25 mouse cellular contexts compared by ENCODE assay signal in the genomic region with DNA sequence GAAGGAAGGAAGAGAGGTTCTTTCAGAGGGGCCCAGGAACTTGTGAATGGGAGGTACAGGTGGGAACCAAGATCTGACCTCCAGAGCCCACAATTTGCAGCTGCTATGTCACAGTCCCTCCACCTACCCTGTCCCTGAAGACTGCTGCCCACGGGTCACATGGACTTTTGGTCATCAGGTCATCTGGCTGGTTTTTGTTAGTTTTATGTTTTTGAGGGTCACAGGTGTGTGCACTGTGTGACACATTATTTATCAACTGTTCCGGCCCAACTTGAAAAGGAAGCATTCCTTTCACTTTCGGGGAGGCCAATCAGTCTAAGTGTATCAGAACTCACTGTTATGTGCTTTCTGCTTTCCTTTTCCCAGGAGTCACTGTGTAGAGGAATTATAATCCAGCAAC. TPM values are rescaled to one million over a fixed set of nuclear protein-coding genes. Genes with fewer than 3 reads are reported as not detected.
DNase-seq lines count a peak whose midpoint lies in the region; ATAC-seq and TF ChIP-seq lines count a peak whose summit lies in the region.
"Had no signal": no experiment of that assay in that cellular context is flagged by ENCODE, and none has a peak within 500 bp of the region (broad histone marks: within the 10 kb centered on the region; RNA-seq: fewer than 3 reads in every experiment).

No protein-coding gene starts in this region.

- TF ChIP-seq EP300 in liver, postnatal 0 days (IDR thresholded peaks at IDR 0.05; ENCODE audit: low read depth) = no peak
- no peak for TF ChIP-seq EP300 in MEL (IDR thresholded peaks at IDR 0.05; ENCODE audit: low read depth in 1 of 2, low read length in 2 of 2)

- no peak for TF ChIP-seq POLR2A in liver, adult 2 months (IDR thresholded peaks at IDR 0.05; ENCODE audit: extremely low read depth, insufficient read depth, low read length)
- no peak for TF ChIP-seq POLR2A in MEL (IDR thresholded peaks at IDR 0.05; ENCODE audit: control insufficient read depth in 1 of 2, insufficient read depth in 1 of 2, low read depth in 1 of 2, low read length in 2 of 2, poor library complexity in 1 of 2)
- no peak for TF ChIP-seq POLR2A in olfactory bulb, adult 2 months (IDR thresholded peaks at IDR 0.05; ENCODE audit: insufficient read depth, low read depth, low read length)

- peaks cover 38% of the 10 kb centered on the region for H3K79me2 ChIP-seq in liver, adult 2 months (ENCODE audit: control insufficient read depth, insufficient read depth, low read length)
- H3K79me2 ChIP-seq in MEL (ENCODE audit: control insufficient read depth, insufficient read depth, low read length, poor library complexity) = peaks cover 90% of the 10 kb centered on the region

- intact Hi-C loops in left cerebral cortex, postnatal 25 days (cut with DNase I) = no loop called here

- no peak for TF ChIP-seq RAD21 in MEL (IDR thresholded peaks at IDR 0.05; ENCODE audit: low read depth, low read length)

- no peak for TF ChIP-seq CTCF in liver, adult 2 months (IDR thresholded peaks at IDR 0.05; ENCODE audit: low read depth, low read length)
- no peak for TF ChIP-seq CTCF in liver, postnatal 0 days (IDR thresholded peaks at IDR 0.05; ENCODE audit: low read depth)
- no peak for TF ChIP-seq CTCF in MEL (IDR thresholded peaks at IDR 0.05 in 2 of 3, conservative IDR thresholded peaks at IDR 0.05 in 1 of 3; ENCODE audit: control insufficient read depth in 1 of 3, insufficient read depth in 1 of 3, low read depth in 2 of 3, low read length in 3 of 3, poor library complexity in 1 of 3, severe bottlenecking in 1 of 3)
- no peak for TF ChIP-seq CTCF in olfactory bulb, adult 2 months (IDR thresholded peaks at IDR 0.05; ENCODE audit: insufficient read depth, low read depth, low read length)

- no peak for ATAC-seq in liver, embryonic 11.5 days (replicated peaks; ENCODE audit: low FRiP score)
- peak; percentile 70 for ATAC-seq in liver, postnatal 0 days
- ATAC-seq: activated CD4-positive, CD25-positive, alpha-beta regulatory T cell, adult 4 months; CD4-positive, CD25-positive, alpha-beta regulatory T cell, adult 4 months; forebrain, embryonic 13.5 days; forebrain, embryonic 15.5 days; Patski had no signal

- no peaks in the 10 kb centered on the region for H3K27me3 ChIP-seq in liver, adult 2 months (ENCODE audit: control insufficient read depth, insufficient read depth, low read length)
- no peaks in the 10 kb centered on the region for H3K27me3 ChIP-seq in liver, embryonic 11.5 days (replicated peaks; ENCODE audit: control insufficient read depth, insufficient read depth, low read length)
- H3K27me3 ChIP-seq in liver, postnatal 0 days (ENCODE audit: insufficient read depth, low read length) = no peaks in the 10 kb centered on the region
- H3K27me3 ChIP-seq in MEL (ENCODE audit: control insufficient read depth in 1 of 2, insufficient read depth in 2 of 2, low read length in 2 of 2) = no peaks in the 10 kb centered on the region
- H3K27me3 ChIP-seq: CH12.LX; embryonic facial prominence, embryonic 12.5 days; forebrain, embryonic 13.5 days; forebrain, embryonic 15.5 days; Patski had no signal

- H3K4me1 ChIP-seq in liver, adult 2 months (ENCODE audit: control insufficient read depth, insufficient read depth, low read length) = peaks cover 20% of the 10 kb centered on the region
- peaks cover 21% of the 10 kb centered on the region for H3K4me1 ChIP-seq in liver, embryonic 11.5 days (replicated peaks; ENCODE audit: control insufficient read depth, insufficient read depth, low read length)
- peaks cover 28% of the 10 kb centered on the region for H3K4me1 ChIP-seq in liver, postnatal 0 days (ENCODE audit: insufficient read depth)
- peaks cover 16 to 31% of the 10 kb centered on the region in 2 experiments for H3K4me1 ChIP-seq in MEL (ENCODE audit: control insufficient read depth in 1 of 2, insufficient read depth in 2 of 2, low read length in 2 of 2)
- peaks cover 32% of the 10 kb centered on the region for H3K4me1 ChIP-seq in olfactory bulb, adult 2 months (ENCODE audit: control insufficient read depth, insufficient read depth, low read length)
- H3K4me1 ChIP-seq: embryonic facial prominence, embryonic 12.5 days had no signal

- DNase-seq in liver, adult 2 months (ENCODE audit: extremely low read depth, low read depth, low spot score) = peak; percentile 69
- DNase-seq in liver, embryonic 11.5 days (ENCODE audit: low spot score) = no peak
- no peak for DNase-seq in liver, postnatal 0 days
- no peak for DNase-seq in liver
- DNase-seq in MEL (ENCODE audit: low read depth, low spot score) = no peak
- no peak for DNase-seq in Muller cell, postnatal 12 days (ENCODE audit: inconsistent ontology term)
- DNase-seq in left cerebral cortex, postnatal 25 days (ENCODE audit: low spot score in 2 of 2) = no peak
- DNase-seq: adrenal gland, adult 8-10 months; adrenal gland, postnatal 14 days; adrenal gland, postnatal 36 days; cerebellum, adult 11-12 months; cerebellum, adult 2 months; cerebellum, adult 9-10 months; cerebellum, postnatal 10 days; cerebellum, postnatal 25 days had no signal

- H3K9me3 ChIP-seq in liver, embryonic 11.5 days (ENCODE audit: control insufficient read depth, low read length) = no peaks in the 10 kb centered on the region
- no peaks in the 10 kb centered on the region for H3K9me3 ChIP-seq in liver, postnatal 0 days (ENCODE audit: low read length)
- no peaks in the 10 kb centered on the region for H3K9me3 ChIP-seq in MEL (replicated peaks; ENCODE audit: insufficient read depth, low read length)
- H3K9me3 ChIP-seq: embryonic facial prominence, embryonic 10.5 days; embryonic facial prominence, embryonic 12.5 days; forebrain, embryonic 13.5 days; forebrain, embryonic 15.5 days; G1E had no signal

- no peaks in the 10 kb centered on the region for H3K36me3 ChIP-seq in liver, adult 2 months (ENCODE audit: control insufficient read depth, insufficient read depth, low read length)
- peaks cover 11% of the 10 kb centered on the region for H3K36me3 ChIP-seq in liver, embryonic 11.5 days (ENCODE audit: control insufficient read depth, insufficient read depth, low read length)
- peaks cover 10% of the 10 kb centered on the region; the same call in 1 of the 2 replicates for H3K36me3 ChIP-seq in liver, postnatal 0 days (replicated peaks; ENCODE audit: insufficient read depth, low read length)
- H3K36me3 ChIP-seq in MEL (ENCODE audit: control insufficient read depth in 1 of 2, insufficient read depth in 2 of 2, low read length in 2 of 2) = peaks cover 47 to 51% of the 10 kb centered on the region in 2 experiments

- 17% methylated on average over 3 of the region's 3 CpGs for WGBS in liver, adult 2 months
- WGBS in liver, embryonic 11.5 days = 84% methylated on average over 3 of the region's 3 CpGs
- 64% methylated on average over 3 of the region's 3 CpGs for WGBS in liver, postnatal 0 days (ENCODE audit: insufficient replicate concordance)
- WGBS in olfactory bulb, adult 2 months = 90% methylated on average over 3 of the region's 3 CpGs

- 0 out of 2 replicates have a peak overlapping the region, but pooled peaks have one; percentile 15 for H3K27ac ChIP-seq in liver, adult 2 months (replicated peaks; ENCODE audit: insufficient read depth, low read depth, low read length)
- no peak overlapping the region for H3K27ac ChIP-seq in liver, embryonic 11.5 days (ENCODE audit: low read depth, low read length)
- peak overlapping the region; percentile 60 for H3K27ac ChIP-seq in liver, postnatal 0 days (ENCODE audit: low read depth)
- no peak overlapping the region for H3K27ac ChIP-seq in MEL (ENCODE audit: control insufficient read depth, low read depth, low read length)
- peak overlapping the region; percentile 43 for H3K27ac ChIP-seq in olfactory bulb, adult 2 months (ENCODE audit: insufficient read depth, low read depth, low read length)
- H3K27ac ChIP-seq: embryonic facial prominence, embryonic 10.5 days; embryonic facial prominence, embryonic 12.5 days had no signal

- no peak overlapping the region for H3K4me2 ChIP-seq in liver, embryonic 11.5 days
- H3K4me2 ChIP-seq in liver, postnatal 0 days (ENCODE audit: low read depth, low read length) = no peak overlapping the region
- H3K4me2 ChIP-seq: embryonic facial prominence, embryonic 12.5 days; forebrain, embryonic 13.5 days; forebrain, embryonic 15.5 days had no signal

- no peak overlapping the region for H3K9ac ChIP-seq in liver, adult 2 months (ENCODE audit: low read depth, low read length)
- H3K9ac ChIP-seq in liver, embryonic 11.5 days (ENCODE audit: low read depth, low read length) = no peak overlapping the region
- no peak overlapping the region for H3K9ac ChIP-seq in liver, postnatal 0 days (replicated peaks)
- no peak overlapping the region for H3K9ac ChIP-seq in MEL (ENCODE audit: control insufficient read depth, low read depth, low read length, poor library complexity, severe bottlenecking)
- H3K9ac ChIP-seq: embryonic facial prominence, embryonic 12.5 days; forebrain, embryonic 13.5 days; forebrain, embryonic 15.5 days had no signal

- no peak overlapping the region for H3K4me3 ChIP-seq in liver, adult 2 months (ENCODE audit: insufficient read depth, low read depth, low read length)
- no peak overlapping the region for H3K4me3 ChIP-seq in liver, embryonic 11.5 days (ENCODE audit: low read depth, low read length)
- H3K4me3 ChIP-seq in liver, postnatal 0 days (ENCODE audit: low read depth, low read length) = no peak overlapping the region
- no peak overlapping the region for H3K4me3 ChIP-seq in MEL (ENCODE audit: control insufficient read depth in 1 of 2, insufficient read depth in 1 of 2, low read depth in 2 of 2, low read length in 2 of 2)
- no peak overlapping the region for H3K4me3 ChIP-seq in olfactory bulb, adult 2 months (ENCODE audit: insufficient read depth, low read depth, low read length)
- H3K4me3 ChIP-seq: embryonic facial prominence, embryonic 10.5 days; embryonic facial prominence, embryonic 12.5 days; forebrain, embryonic 13.5 days; forebrain, embryonic 15.5 days had no signal

RNA-seq across cellular contexts. Expression of gene Grb2, which starts 30.9 kb away (rescaled TPM):
- total RNA-seq in liver, adult 2 months (2014; rRNA removed) = 14.7 and 17.3 TPM in 2 replicates
- 27.7 and 28.4 TPM in 2 replicates for polyA plus RNA-seq in liver, adult 2 months (2012; rRNA removed)
- polyA plus RNA-seq in liver, embryonic 11.5 days (2014; fragmentation: Nextera tagmentation; extraction: Ambion mirVana) = 47.2 and 52.8 TPM in 2 replicates
- 40.4 and 45.6 TPM in 2 replicates for polyA plus RNA-seq in liver, postnatal 0 days (2015; fragmentation: Nextera tagmentation; extraction: Ambion mirVana)
- total RNA-seq in MEL (2012; rRNA removed) = 75.3 and 93.2 TPM in 2 replicates
- polyA plus RNA-seq in MEL (2012; ENCODE audit: insufficient read depth in 1 of 2, insufficient read length in 2 of 2, low read depth in 1 of 2, low replicate concordance in 2 of 2, missing spikeins in 1 of 2) = 100 to 1,000 TPM in 1 of 2 experiments, not detected in 1; 261 TPM
- 264 TPM in 1 of 2 replicates, not detected in the other for polyA plus RNA-seq in olfactory bulb, adult 2 months (2012; ENCODE audit: insufficient read depth, insufficient read length, low replicate concordance, missing spikeins)
- 100 to 1,000 TPM; 204 TPM for total RNA-seq in left cerebral cortex, postnatal 25 days (2021)

RNA-seq across cellular contexts. Expression of gene Slc25a19, which starts 49.4 kb away (rescaled TPM):
- 8.9 and 14.5 TPM in 2 replicates for total RNA-seq in liver, adult 2 months (2014; rRNA removed)
- 19.5 and 21.3 TPM in 2 replicates for polyA plus RNA-seq in liver, adult 2 months (2012; rRNA removed)
- 30.2 and 30.9 TPM in 2 replicates for polyA plus RNA-seq in liver, embryonic 11.5 days (2014; fragmentation: Nextera tagmentation; extraction: Ambion mirVana)
- 6.1 and 6.9 TPM in 2 replicates for polyA plus RNA-seq in liver, postnatal 0 days (2015; fragmentation: Nextera tagmentation; extraction: Ambion mirVana)
- total RNA-seq in MEL (2012; rRNA removed) = 30.0 and 35.3 TPM in 2 replicates
- polyA plus RNA-seq in MEL (2012; ENCODE audit: insufficient read depth in 1 of 2, insufficient read length in 2 of 2, low read depth in 1 of 2, low replicate concordance in 2 of 2, missing spikeins in 1 of 2) = 10 to 100 TPM in 1 of 2 experiments, not detected in 1; 43.1 TPM
- polyA plus RNA-seq in olfactory bulb, adult 2 months (2012; ENCODE audit: insufficient read depth, insufficient read length, low replicate concordance, missing spikeins) = not detected in 2 replicates
- total RNA-seq in left cerebral cortex, postnatal 25 days (2021) = 10 to 100 TPM; 54.3 to 59.3 TPM

Comparison
In these comparisons a context has a peak if more than half of its experiments do, and no peak if none do; other contexts are left out.
1. H3K27ac ChIP-seq: peak in liver, adult 2 months (single experiment), liver, postnatal 0 days (single experiment) and olfactory bulb, adult 2 months (single experiment); none in liver, embryonic 11.5 days (single experiment) and MEL (single experiment).